Mouse (Mus musculus) neural tube, embryonic 12.5 days (tissue): ENCODE results near the gene Ccdc63. TPM values are rescaled to one million over a fixed set of nuclear protein-coding genes. Genes with fewer than 3 reads are reported as not detected.

Experiments used
- ATAC-seq: fragments of 200-750 bp; cut with Nextera tagmentation; 2 replicates; pipeline ENCODE4 v1.8.0; 2017; ENCODE audit warnings: low read depth, mild to moderate bottlenecking, moderate TSS enrichment, moderate library complexity; ENCODE audit not compliant: low FRiP score
- H3K27ac ChIP-seq: fragments of 300-500 bp; sonication (generic); 2 replicates; pipeline ENCODE4 v1.5.1; 2016
- H3K27me3 ChIP-seq: fragments of 300-500 bp; sonication (generic); replicated peaks from 2 replicates; pipeline ENCODE4 v1.6.1; 2016; ENCODE audit warnings: mild to moderate bottlenecking
- H3K36me3 ChIP-seq: fragments of 300-500 bp; sonication (generic); 2 replicates; pipeline ENCODE4 v1.6.1; 2016; ENCODE audit warnings: mild to moderate bottlenecking
- H3K4me1 ChIP-seq: fragments of 300-500 bp; sonication (generic); 2 replicates; pipeline ENCODE4 v1.6.1; 2016
- H3K4me2 ChIP-seq: fragments of 300-500 bp; sonication (generic); replicated peaks from 2 replicates; pipeline ENCODE4 v1.6.1; 2016; ENCODE audit warnings: mild to moderate bottlenecking
- H3K4me3 ChIP-seq: fragments of 300-500 bp; sonication (generic); 2 replicates; pipeline ENCODE4 v1.5.1; 2016
- H3K9ac ChIP-seq: fragments of 300-500 bp; sonication (generic); 2 replicates; pipeline ENCODE4 v1.6.1; 2016; ENCODE audit warnings: mild to moderate bottlenecking
- H3K9me3 ChIP-seq: fragments of 300-500 bp; sonication (generic); 2 replicates; pipeline ENCODE4 v1.6.1; 2016; ENCODE audit warnings: mild to moderate bottlenecking
- WGBS: fragments of 180-500 bp; shearing (Covaris S2); methylation state at CpG from one replicate; pipeline ENCODE4 v1.1.7; 2016; 5-methylcytosine and 5-hydroxymethylcytosine counted together
- polyA plus RNA-seq: library from polyadenylated mRNA; unstranded; fragments of >200 nt; fragmentation: Nextera tagmentation; extraction: Ambion mirVana; gene quantifications from 2 replicates; pipeline ENCODE4 v1.2.1, GENCODE M21; 2016

Gene Ccdc63
- polyA plus RNA-seq, 1 experiment from 2014 or later = not detected

GRCm38 (mm10) chr5:122132167-122133049 is 8.2 kb downstream of the Ccdc63 start:
- Histone ChIP-seq H3K4me3 (peak overlapping the region; percentile 33), H3K27ac (no peak overlapping the region), H3K9ac (no peak overlapping the region), H3K9me3 (no peaks in the 10 kb centered on the region), H3K4me1 (peaks cover 16% of the 10 kb centered on the region), H3K36me3 (no peaks in the 10 kb centered on the region), H3K4me2 (peak overlapping the region; percentile 73), H3K27me3 (peaks cover 2% of the 10 kb centered on the region; the same call in 1 of the 2 replicates)
- no peak for ATAC-seq
- WGBS = 23% methylated on average over 26 of the region's 26 CpGs

- H3K4me1 ChIP-seq = peaks cover 16% of the 10 kb centered on the region
- no peaks in the 10 kb centered on the region for H3K9me3 ChIP-seq
- no peak overlapping the region for H3K27ac ChIP-seq
- H3K4me2 ChIP-seq = peak overlapping the region; percentile 73
- peak overlapping the region; percentile 33 for H3K4me3 ChIP-seq
- peaks cover 2% of the 10 kb centered on the region; the same call in 1 of the 2 replicates for H3K27me3 ChIP-seq
- peak overlapping the region; percentile 38; the same call in 1 of the 2 replicates for H3K9ac ChIP-seq
- H3K36me3 ChIP-seq = no peaks in the 10 kb centered on the region
- ATAC-seq = peak; percentile 33; the same call in 1 of the 2 replicates
- WGBS = 11% methylated on average over 34 of the region's 34 CpGs
Measured at GRCm38 (mm10) chr5:122131076-122132051, 9.3 kb downstream of the Ccdc63 start.

GRCm38 (mm10) chr5:122130341-122130998 is 10.2 kb downstream of the Ccdc63 start:
- no peak overlapping the region for H3K4me2 ChIP-seq
- no peak for ATAC-seq

GRCm38 (mm10) chr5:122129068-122129655 is 11.5 kb downstream of the Ccdc63 start:
- 37% methylated on average over 16 of the region's 16 CpGs for WGBS
- H3K9ac ChIP-seq = no peak overlapping the region
- H3K36me3 ChIP-seq = no peaks in the 10 kb centered on the region
- H3K27ac ChIP-seq = no peak overlapping the region
- H3K27me3 ChIP-seq = peaks cover 2% of the 10 kb centered on the region; the same call in 1 of the 2 replicates
- H3K4me3 ChIP-seq = no peak overlapping the region
- no peak overlapping the region for H3K4me2 ChIP-seq
- no peak for ATAC-seq
- H3K9me3 ChIP-seq = no peaks in the 10 kb centered on the region
- H3K4me1 ChIP-seq = peaks cover 16% of the 10 kb centered on the region

More at GRCm38 (mm10) chr5:122130341-122130998, 10.2 kb downstream of the Ccdc63 start:
- Histone ChIP-seq H3K9ac (no peak overlapping the region), H3K36me3 (no peaks in the 10 kb centered on the region), H3K27ac (no peak overlapping the region), H3K27me3 (peaks cover 2% of the 10 kb centered on the region; the same call in 1 of the 2 replicates), H3K4me3 (no peak overlapping the region), H3K9me3 (no peaks in the 10 kb centered on the region), H3K4me1 (peaks cover 16% of the 10 kb centered on the region)
- WGBS = 82% methylated on average over 11 of the region's 11 CpGs

- H3K36me3 ChIP-seq = no peaks in the 10 kb centered on the region
- no peak overlapping the region for H3K27ac ChIP-seq
- no peaks in the 10 kb centered on the region for H3K9me3 ChIP-seq
- no peak overlapping the region for H3K9ac ChIP-seq
- no peak for ATAC-seq
- H3K27me3 ChIP-seq = 0 out of 2 replicates have a peak, but pooled peaks cover 2% of the 10 kb centered on the region
- no peak overlapping the region for H3K4me2 ChIP-seq
- 74% methylated on average over 8 of the region's 8 CpGs for WGBS
- H3K4me1 ChIP-seq = 0 out of 2 replicates have a peak, but pooled peaks cover 3% of the 10 kb centered on the region
- no peak overlapping the region for H3K4me3 ChIP-seq
Measured at GRCm38 (mm10) chr5:122125211-122125760, 15.3 kb downstream of the Ccdc63 start.

GRCm38 (mm10) chr5:122116243-122116642 is 24.4 kb downstream of the Ccdc63 start:
- Histone ChIP-seq H3K36me3 (no peaks in the 10 kb centered on the region), H3K4me2 (no peak overlapping the region), H3K27me3 (no peaks in the 10 kb centered on the region), H3K27ac (no peak overlapping the region), H3K4me3 (no peak overlapping the region), H3K9me3 (no peaks in the 10 kb centered on the region), H3K9ac (no peak overlapping the region), H3K4me1 (no peaks in the 10 kb centered on the region; the same call in 1 of the 2 replicates)
- 87% methylated on average over 6 of the region's 6 CpGs for WGBS
- no peak for ATAC-seq

GRCm38 (mm10) chr5:122115266-122115763 is 25.3 kb downstream of the Ccdc63 start:
- Histone ChIP-seq H3K27ac (no peak overlapping the region), H3K9ac (no peak overlapping the region), H3K27me3 (no peaks in the 10 kb centered on the region), H3K4me1 (no peaks in the 10 kb centered on the region; the same call in 1 of the 2 replicates), H3K4me2 (no peak overlapping the region), H3K36me3 (no peaks in the 10 kb centered on the region), H3K4me3 (no peak overlapping the region), H3K9me3 (no peaks in the 10 kb centered on the region)
- WGBS = 97% methylated on average over 9 of the region's 9 CpGs
- ATAC-seq = no peak

GRCm38 (mm10) chr5:122114176-122114575 is 26.4 kb downstream of the Ccdc63 start:
- H3K27me3 ChIP-seq = no peaks in the 10 kb centered on the region
- H3K9ac ChIP-seq = no peak overlapping the region
- H3K4me1 ChIP-seq = no peaks in the 10 kb centered on the region; the same call in 1 of the 2 replicates
- H3K4me2 ChIP-seq = no peak overlapping the region
- H3K36me3 ChIP-seq = no peaks in the 10 kb centered on the region
- 3% methylated on average over 2 of the region's 2 CpGs for WGBS
- H3K27ac ChIP-seq = no peak overlapping the region
- no peak overlapping the region for H3K4me3 ChIP-seq
- no peaks in the 10 kb centered on the region for H3K9me3 ChIP-seq
- ATAC-seq = no peak

- H3K4me2 ChIP-seq = no peak overlapping the region
- 80% methylated on average over 7 of the region's 7 CpGs for WGBS
- H3K9me3 ChIP-seq = no peaks in the 10 kb centered on the region
- no peaks in the 10 kb centered on the region; the same call in 1 of the 2 replicates for H3K4me1 ChIP-seq
- no peaks in the 10 kb centered on the region for H3K36me3 ChIP-seq
- no peak overlapping the region for H3K27ac ChIP-seq
- H3K9ac ChIP-seq = no peak overlapping the region
- no peak for ATAC-seq
- H3K27me3 ChIP-seq = no peaks in the 10 kb centered on the region
- H3K4me3 ChIP-seq = no peak overlapping the region
Measured at GRCm38 (mm10) chr5:122113450-122113849, 27.2 kb downstream of the Ccdc63 start.

GRCm38 (mm10) chr5:122111933-122112248 is 28.7 kb downstream of the Ccdc63 start:
- no peak overlapping the region for H3K4me3 ChIP-seq
- H3K4me1 ChIP-seq = no peaks in the 10 kb centered on the region; the same call in 1 of the 2 replicates
- H3K9me3 ChIP-seq = no peaks in the 10 kb centered on the region
- WGBS = 51% methylated on average over 4 of the region's 4 CpGs
- H3K4me2 ChIP-seq = no peak overlapping the region
- no peak for ATAC-seq
- H3K27ac ChIP-seq = no peak overlapping the region
- no peaks in the 10 kb centered on the region for H3K36me3 ChIP-seq
- H3K27me3 ChIP-seq = no peaks in the 10 kb centered on the region
- H3K9ac ChIP-seq = no peak overlapping the region
